Mouse (Mus musculus) thymus, adult 2 months (tissue): Measurements from ENCODE around the gene Vsir.

ENCODE experiments used
- CTCF ChIP-seq: fragments of 200-500 bp; IDR thresholded peaks from 2 replicates; pipeline ENCODE4 v1.5.1; 2012; ENCODE audit warnings: mild to moderate bottlenecking, control low read depth, low read length, moderate library complexity, borderline replicate concordance; ENCODE audit not compliant: control insufficient read depth, poor library complexity, insufficient read depth; ENCODE audit errors: extremely low read depth
- POLR2A ChIP-seq: fragments of 200-500 bp; IDR thresholded peaks from 2 replicates; pipeline ENCODE4 v1.6.1; 2012; ENCODE audit warnings: mild to moderate bottlenecking, low read length, control low read depth, moderate library complexity; ENCODE audit not compliant: control insufficient read depth, poor library complexity, insufficient read depth; ENCODE audit errors: extremely low read depth

- TF ChIP-seq CTCF (no peak), POLR2A (no peak)
Measured at GRCm38 (mm10) chr10:60303419-60303818, 43.2 kb upstream of the Vsir start.
